In genomic region chr12:108617511-108617910, GRCm38 (mm10) we compare ENCODE assay signal across 22 mouse cellular contexts.
DNase-seq lines count a peak whose midpoint lies in the region; ATAC-seq and TF ChIP-seq lines count a peak whose summit lies in the region.
"Had no signal": no experiment of that assay in that cellular context is flagged by ENCODE, and none has a peak within 500 bp of the region (broad histone marks: within the 10 kb centered on the region; RNA-seq: fewer than 3 reads in every experiment).

No protein-coding gene starts in this region.

- no peak for TF ChIP-seq CTCF in heart, postnatal 0 days (IDR thresholded peaks at IDR 0.05; ENCODE audit: low read depth)
- no peak for TF ChIP-seq CTCF in stomach, postnatal 0 days (IDR thresholded peaks at IDR 0.05; ENCODE audit: low read depth)

- no peak overlapping the region for H3K4me3 ChIP-seq in heart, embryonic 11.5 days (ENCODE audit: low read depth, low read length)
- no peak overlapping the region for H3K4me3 ChIP-seq in heart, postnatal 0 days (ENCODE audit: low read depth, low read length)
- H3K4me3 ChIP-seq in stomach, embryonic 16.5 days (replicated peaks; ENCODE audit: low read length), result no peak overlapping the region
- no peak overlapping the region for H3K4me3 ChIP-seq in stomach, postnatal 0 days (ENCODE audit: low read depth, low read length)
- H3K4me3 ChIP-seq: embryonic facial prominence, embryonic 15.5 days; erythroblast, embryonic 14.5 days; forebrain, embryonic 10.5 days; gastrocnemius, adult 2 months; heart, embryonic 13.5 days; hindbrain, embryonic 10.5 days; hindbrain, embryonic 15.5 days had no signal

- ATAC-seq in heart, embryonic 11.5 days (replicated peaks; ENCODE audit: insufficient number of reproducible peaks, low FRiP score, low TSS enrichment), result no peak
- ATAC-seq in heart, postnatal 0 days (ENCODE audit: insufficient read depth, low read depth), result 0 out of 2 replicates have a peak, but pooled peaks have one; percentile 24
- ATAC-seq in stomach, embryonic 16.5 days (ENCODE audit: insufficient read depth, low FRiP score), result no peak
- no peak for ATAC-seq in stomach, postnatal 0 days (ENCODE audit: low FRiP score, low TSS enrichment)
- ATAC-seq: forebrain, embryonic 14.5 days had no signal

- 0 out of 2 replicates have a peak overlapping the region, but pooled peaks have one; percentile 22 for H3K9ac ChIP-seq in heart, embryonic 11.5 days (ENCODE audit: low read depth, low read length)
- no peak overlapping the region for H3K9ac ChIP-seq in heart, postnatal 0 days (replicated peaks; ENCODE audit: low read depth, low read length)
- H3K9ac ChIP-seq in stomach, embryonic 16.5 days (ENCODE audit: low read length), result no peak overlapping the region
- H3K9ac ChIP-seq in stomach, postnatal 0 days (ENCODE audit: low read length), result no peak overlapping the region
- H3K9ac ChIP-seq: embryonic facial prominence, embryonic 15.5 days; heart, embryonic 13.5 days; hindbrain, embryonic 15.5 days had no signal

- no peaks in the 10 kb centered on the region for H3K27me3 ChIP-seq in heart, embryonic 11.5 days (ENCODE audit: control insufficient read depth, insufficient read depth, low read length)
- no peaks in the 10 kb centered on the region for H3K27me3 ChIP-seq in heart, postnatal 0 days (ENCODE audit: control insufficient read depth, insufficient read depth, low read length)
- no peaks in the 10 kb centered on the region for H3K27me3 ChIP-seq in stomach, embryonic 16.5 days (ENCODE audit: control insufficient read depth, insufficient read depth, low read length)
- H3K27me3 ChIP-seq in stomach, postnatal 0 days (ENCODE audit: control insufficient read depth, insufficient read depth, low read length), result no peaks in the 10 kb centered on the region
- H3K27me3 ChIP-seq: embryonic facial prominence, embryonic 15.5 days; heart, embryonic 13.5 days; hindbrain, embryonic 15.5 days had no signal

- H3K4me2 ChIP-seq in heart, embryonic 11.5 days, result no peak overlapping the region
- H3K4me2 ChIP-seq in heart, postnatal 0 days (ENCODE audit: low read depth, low read length), result no peak overlapping the region
- no peak overlapping the region for H3K4me2 ChIP-seq in stomach, embryonic 16.5 days (ENCODE audit: low read depth, low read length)
- no peak overlapping the region for H3K4me2 ChIP-seq in stomach, postnatal 0 days (replicated peaks; ENCODE audit: low read depth)
- H3K4me2 ChIP-seq: embryonic facial prominence, embryonic 15.5 days; heart, embryonic 13.5 days; hindbrain, embryonic 15.5 days had no signal

- 39% methylated on average over 7 of the region's 7 CpGs for WGBS in heart, embryonic 11.5 days (ENCODE audit: insufficient replicate concordance)
- WGBS in heart, postnatal 0 days, result 37% methylated on average over 7 of the region's 7 CpGs
- 46% methylated on average over 7 of the region's 7 CpGs for WGBS in stomach, embryonic 16.5 days
- WGBS in stomach, postnatal 0 days, result 46% methylated on average over 7 of the region's 7 CpGs

- no peak for DNase-seq in heart, adult 11 months
- no peak for DNase-seq in heart, postnatal 0 days (ENCODE audit: low spot score)
- no peak for DNase-seq in heart, adult 9 months (ENCODE audit: low spot score in 2 of 2)
- DNase-seq in stomach, postnatal 0 days (ENCODE audit: low spot score), result no peak
- DNase-seq in urinary bladder, postnatal 10 days (ENCODE audit: low spot score), result no peak
- DNase-seq: adrenal gland, postnatal 25 days; cerebellum, adult 18-20 months; cerebellum, adult 9-11 months; cerebellum, postnatal 36 days; gastrocnemius, adult 2 months; gastrocnemius, postnatal 25 days; kidney, adult 11 months; kidney, adult 9 months had no signal

- H3K9me3 ChIP-seq in heart, embryonic 11.5 days (replicated peaks; ENCODE audit: control insufficient read depth, low read length), result no peaks in the 10 kb centered on the region
- no peaks in the 10 kb centered on the region for H3K9me3 ChIP-seq in heart, postnatal 0 days (replicated peaks; ENCODE audit: control insufficient read depth, low read length)
- H3K9me3 ChIP-seq in stomach, embryonic 16.5 days (replicated peaks; ENCODE audit: control insufficient read depth, low read length), result no peaks in the 10 kb centered on the region
- no peaks in the 10 kb centered on the region for H3K9me3 ChIP-seq in stomach, postnatal 0 days (ENCODE audit: control insufficient read depth, low read length)
- H3K9me3 ChIP-seq: embryonic facial prominence, embryonic 15.5 days; forebrain, embryonic 10.5 days; heart, embryonic 13.5 days; hindbrain, embryonic 10.5 days; hindbrain, embryonic 15.5 days had no signal

- H3K27ac ChIP-seq in heart, embryonic 11.5 days (ENCODE audit: low read depth, low read length), result no peak overlapping the region
- no peak overlapping the region for H3K27ac ChIP-seq in heart, postnatal 0 days (ENCODE audit: low read depth)
- peak overlapping the region; percentile 25; the same call in 1 of the 2 replicates for H3K27ac ChIP-seq in stomach, embryonic 16.5 days (ENCODE audit: low read length)
- H3K27ac ChIP-seq in stomach, postnatal 0 days (replicated peaks), result no peak overlapping the region
- H3K27ac ChIP-seq: embryonic facial prominence, embryonic 15.5 days; forebrain, embryonic 10.5 days; gastrocnemius, adult 2 months; heart, embryonic 13.5 days; hindbrain, embryonic 10.5 days; hindbrain, embryonic 15.5 days had no signal

- H3K4me1 ChIP-seq in heart, embryonic 11.5 days (ENCODE audit: control insufficient read depth, insufficient read depth, low read length), result peaks cover 12% of the 10 kb centered on the region
- H3K4me1 ChIP-seq in heart, postnatal 0 days (ENCODE audit: control insufficient read depth, insufficient read depth), result no peaks in the 10 kb centered on the region
- H3K4me1 ChIP-seq in stomach, embryonic 16.5 days (ENCODE audit: control insufficient read depth, insufficient read depth, low read length), result peaks cover 24% of the 10 kb centered on the region
- H3K4me1 ChIP-seq in stomach, postnatal 0 days (replicated peaks; ENCODE audit: control insufficient read depth, insufficient read depth), result 0 out of 2 replicates have a peak, but pooled peaks cover 4% of the 10 kb centered on the region
- H3K4me1 ChIP-seq: hindbrain, embryonic 10.5 days had no signal

- TF ChIP-seq EP300 in heart, postnatal 0 days (IDR thresholded peaks at IDR 0.05; ENCODE audit: low read depth), result no peak
- TF ChIP-seq EP300 in stomach, postnatal 0 days (optimal IDR thresholded peaks at IDR 0.05), result no peak

- H3K36me3 ChIP-seq in heart, embryonic 11.5 days (ENCODE audit: control insufficient read depth, insufficient read depth, low read length), result no peaks in the 10 kb centered on the region
- no peaks in the 10 kb centered on the region for H3K36me3 ChIP-seq in heart, postnatal 0 days (replicated peaks; ENCODE audit: control insufficient read depth, insufficient read depth, low read length)
- no peaks in the 10 kb centered on the region; the same call in 1 of the 2 replicates for H3K36me3 ChIP-seq in stomach, embryonic 16.5 days (ENCODE audit: control insufficient read depth, insufficient read depth, low read length)
- H3K36me3 ChIP-seq in stomach, postnatal 0 days (ENCODE audit: control insufficient read depth, insufficient read depth, low read length), result no peaks in the 10 kb centered on the region
- H3K36me3 ChIP-seq: embryonic facial prominence, embryonic 15.5 days had no signal
